ENCODE assay signal across 18 mouse cellular contexts in the genomic region with DNA sequence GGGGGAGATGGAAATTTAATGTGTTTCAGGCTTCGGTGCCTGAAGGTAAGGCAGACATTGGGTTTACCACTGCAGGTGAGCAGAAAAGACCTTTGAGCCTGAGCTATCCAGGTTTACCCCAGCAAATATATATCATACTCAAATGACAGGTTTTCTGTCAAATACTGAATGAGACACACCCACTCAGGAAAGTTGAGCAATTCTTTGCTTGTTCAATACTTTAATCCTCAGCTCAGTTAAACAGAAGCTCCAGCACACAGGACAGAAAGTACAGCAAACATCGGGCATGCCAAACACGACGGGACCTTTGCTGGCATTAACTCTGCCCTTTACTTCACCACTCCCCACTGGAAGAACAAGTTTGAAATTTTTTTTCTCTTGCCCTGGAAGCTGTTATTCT.
DNase-seq lines count a peak whose midpoint lies in the region; ATAC-seq and TF ChIP-seq lines count a peak whose summit lies in the region.
"Had no signal": no experiment of that assay in that cellular context is flagged by ENCODE, and none has a peak within 500 bp of the region (broad histone marks: within the 10 kb centered on the region; RNA-seq: fewer than 3 reads in every experiment).

No protein-coding gene starts in this region.

- TF ChIP-seq CTCF in liver, postnatal 0 days (IDR thresholded peaks at IDR 0.05; ENCODE audit: low read depth): no peak

- no peak for DNase-seq in limb, embryonic 10.5 days (ENCODE audit: low spot score)
- DNase-seq in fat pad, adult 2 months (ENCODE audit: extremely low read depth, low read depth, low spot score): peak; percentile 99
- peak; percentile 33 for DNase-seq in liver, postnatal 0 days
- DNase-seq in lung, postnatal 4 days: peak; percentile 19 to 39
- DNase-seq in right cerebral cortex, postnatal 4 days: no peak
- no peak for DNase-seq in cerebellum, adult 11-12 months
- DNase-seq in midbrain, embryonic 11.5 days (ENCODE audit: low spot score, missing footprints): no peak
- DNase-seq: adrenal gland, adult 8-10 months; cerebellum, postnatal 14 days; heart, adult 2 months; heart, postnatal 10 days; left cerebral cortex, postnatal 4 days; thymus, adult 18-20 months had no signal

- no peaks in the 10 kb centered on the region for H3K4me1 ChIP-seq in limb, embryonic 15.5 days
- peaks cover 6% of the 10 kb centered on the region; the same call in 1 of the 2 replicates for H3K4me1 ChIP-seq in limb, embryonic 10.5 days
- no peaks in the 10 kb centered on the region for H3K4me1 ChIP-seq in liver, postnatal 0 days (ENCODE audit: insufficient read depth)
- H3K4me1 ChIP-seq in midbrain, embryonic 11.5 days (ENCODE audit: control insufficient read depth, insufficient read depth, low read length): no peaks in the 10 kb centered on the region
- H3K4me1 ChIP-seq: embryonic facial prominence, embryonic 12.5 days; forebrain, embryonic 12.5 days had no signal

- H3K4me3 ChIP-seq in limb, embryonic 15.5 days: no peak overlapping the region
- H3K4me3 ChIP-seq in limb, embryonic 10.5 days: no peak overlapping the region
- H3K4me3 ChIP-seq in liver, postnatal 0 days (ENCODE audit: low read depth, low read length): no peak overlapping the region
- H3K4me3 ChIP-seq in midbrain, embryonic 11.5 days (ENCODE audit: low read depth, low read length): no peak overlapping the region
- H3K4me3 ChIP-seq: embryonic facial prominence, embryonic 12.5 days; forebrain, embryonic 12.5 days; heart, adult 2 months had no signal

- no peak for ATAC-seq in limb, embryonic 15.5 days (ENCODE audit: insufficient number of reproducible peaks, low FRiP score, low TSS enrichment, low read depth)
- ATAC-seq in liver, postnatal 0 days: peak; percentile 80
- ATAC-seq in midbrain, embryonic 11.5 days (ENCODE audit: low FRiP score): no peak
- ATAC-seq: hindbrain, postnatal 0 days had no signal

- peak; percentile 59 for TF ChIP-seq EP300 in liver, postnatal 0 days (IDR thresholded peaks at IDR 0.05; ENCODE audit: low read depth)

- no peaks in the 10 kb centered on the region for H3K9me3 ChIP-seq in limb, embryonic 15.5 days
- no peaks in the 10 kb centered on the region for H3K9me3 ChIP-seq in limb, embryonic 10.5 days (replicated peaks)
- no peaks in the 10 kb centered on the region for H3K9me3 ChIP-seq in liver, postnatal 0 days (ENCODE audit: low read length)
- H3K9me3 ChIP-seq in midbrain, embryonic 11.5 days (ENCODE audit: control insufficient read depth, low read length): no peaks in the 10 kb centered on the region
- H3K9me3 ChIP-seq: embryonic facial prominence, embryonic 12.5 days had no signal

- H3K9ac ChIP-seq in limb, embryonic 15.5 days: no peak overlapping the region
- H3K9ac ChIP-seq in liver, postnatal 0 days (replicated peaks): no peak overlapping the region
- no peak overlapping the region for H3K9ac ChIP-seq in midbrain, embryonic 11.5 days (ENCODE audit: low read length)
- H3K9ac ChIP-seq: embryonic facial prominence, embryonic 12.5 days; forebrain, embryonic 12.5 days had no signal

- 0 out of 2 replicates have a peak overlapping the region, but pooled peaks have one; percentile 17 for H3K27ac ChIP-seq in limb, embryonic 15.5 days
- H3K27ac ChIP-seq in limb, embryonic 10.5 days: no peak overlapping the region
- peak overlapping the region; percentile 90 for H3K27ac ChIP-seq in liver, postnatal 0 days (ENCODE audit: low read depth)
- H3K27ac ChIP-seq in midbrain, embryonic 11.5 days (ENCODE audit: low read depth, low read length): no peak overlapping the region
- H3K27ac ChIP-seq: embryonic facial prominence, embryonic 12.5 days; forebrain, embryonic 12.5 days; heart, adult 2 months; hindbrain, postnatal 0 days; kidney, postnatal 0 days had no signal

- H3K36me3 ChIP-seq in limb, embryonic 15.5 days: no peaks in the 10 kb centered on the region
- H3K36me3 ChIP-seq in limb, embryonic 10.5 days: no peaks in the 10 kb centered on the region
- no peaks in the 10 kb centered on the region for H3K36me3 ChIP-seq in liver, postnatal 0 days (replicated peaks; ENCODE audit: insufficient read depth, low read length)
- H3K36me3 ChIP-seq in midbrain, embryonic 11.5 days (ENCODE audit: control insufficient read depth, insufficient read depth, low read length): no peaks in the 10 kb centered on the region
- H3K36me3 ChIP-seq: embryonic facial prominence, embryonic 12.5 days; forebrain, embryonic 12.5 days had no signal

- no peak overlapping the region for H3K4me2 ChIP-seq in limb, embryonic 15.5 days
- peak overlapping the region; percentile 36; the same call in 1 of the 2 replicates for H3K4me2 ChIP-seq in liver, postnatal 0 days (ENCODE audit: low read depth, low read length)
- no peak overlapping the region for H3K4me2 ChIP-seq in midbrain, embryonic 11.5 days
- H3K4me2 ChIP-seq: embryonic facial prominence, embryonic 12.5 days; forebrain, embryonic 12.5 days had no signal

- WGBS in limb, embryonic 15.5 days: 55% methylated on average over 4 of the region's 4 CpGs
- 76% methylated on average over 4 of the region's 4 CpGs for WGBS in limb, embryonic 10.5 days
- 63% methylated on average over 4 of the region's 4 CpGs for WGBS in liver, postnatal 0 days (ENCODE audit: insufficient replicate concordance)
- WGBS in midbrain, embryonic 11.5 days: 88% methylated on average over 4 of the region's 4 CpGs

- H3K27me3 ChIP-seq in limb, embryonic 15.5 days: no peaks in the 10 kb centered on the region
- H3K27me3 ChIP-seq in limb, embryonic 10.5 days (ENCODE audit: low read depth, poor library complexity, severe bottlenecking): no peaks in the 10 kb centered on the region
- no peaks in the 10 kb centered on the region for H3K27me3 ChIP-seq in liver, postnatal 0 days (ENCODE audit: insufficient read depth, low read length)
- H3K27me3 ChIP-seq in midbrain, embryonic 11.5 days (ENCODE audit: control insufficient read depth, insufficient read depth, low read length): no peaks in the 10 kb centered on the region
- H3K27me3 ChIP-seq: embryonic facial prominence, embryonic 12.5 days; forebrain, embryonic 12.5 days had no signal

Comparison
In these comparisons a context has a peak if more than half of its experiments do, and no peak if none do; other contexts are left out.
1. H3K27ac ChIP-seq: peak in limb, embryonic 15.5 days (single experiment) and liver, postnatal 0 days (single experiment); none in limb, embryonic 10.5 days (single experiment) and midbrain, embryonic 11.5 days (single experiment).
2. DNase-seq: peak in fat pad, adult 2 months (single experiment), liver, postnatal 0 days (single experiment) and lung, postnatal 4 days (2 of 2); none in limb, embryonic 10.5 days (single experiment), right cerebral cortex, postnatal 4 days (single experiment), cerebellum, adult 11-12 months (single experiment) and midbrain, embryonic 11.5 days (single experiment).